Comparison of ENCODE assay signal across 24 mouse cellular contexts in the genomic region with DNA sequence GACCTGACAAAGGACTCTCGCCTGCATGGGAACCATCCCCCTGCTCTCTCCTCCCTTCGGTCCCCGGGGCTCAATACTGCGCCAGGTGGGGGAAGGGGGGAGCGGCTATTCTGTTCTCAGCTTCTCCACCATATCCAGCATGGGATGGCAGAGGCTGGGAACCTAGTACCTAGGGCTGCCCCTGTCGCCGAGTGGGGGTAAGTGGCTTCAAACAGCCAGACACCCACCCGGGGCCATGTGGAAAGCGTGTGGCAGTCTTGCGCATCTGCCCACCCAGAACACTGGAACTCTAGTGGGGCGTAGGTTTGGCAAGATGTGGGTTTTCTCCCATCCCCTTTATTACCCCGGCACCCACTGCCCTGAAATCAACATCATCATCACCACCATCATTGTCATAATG. TPM values are rescaled to one million over a fixed set of nuclear protein-coding genes. Genes with fewer than 3 reads are reported as not detected.
DNase-seq lines count a peak whose midpoint lies in the region; ATAC-seq and TF ChIP-seq lines count a peak whose summit lies in the region.
"Had no signal": no experiment of that assay in that cellular context is flagged by ENCODE, and none has a peak within 500 bp of the region (broad histone marks: within the 10 kb centered on the region; RNA-seq: fewer than 3 reads in every experiment).

No protein-coding gene starts in this region.

- no peak overlapping the region for H3K4me3 ChIP-seq in heart, embryonic 12.5 days
- H3K4me3 ChIP-seq in midbrain, embryonic 12.5 days: no peak overlapping the region
- no peak overlapping the region for H3K4me3 ChIP-seq in midbrain, embryonic 14.5 days (replicated peaks; ENCODE audit: low read depth, low read length)
- no peak overlapping the region for H3K4me3 ChIP-seq in forebrain, postnatal 0 days (ENCODE audit: low read depth, low read length)
- H3K4me3 ChIP-seq: embryonic facial prominence, embryonic 10.5 days; embryonic facial prominence, embryonic 12.5 days; forebrain, embryonic 13.5 days; forebrain, embryonic 15.5 days had no signal

- peak; percentile 66 for DNase-seq in heart, adult 11 months
- no peak for DNase-seq in midbrain, embryonic 14.5 days
- no peak for DNase-seq in forebrain, postnatal 0 days
- DNase-seq: adrenal gland, adult 8-10 months; adrenal gland, postnatal 14 days; adrenal gland, postnatal 36 days; B cell, adult 2 months; cerebellum, adult 11-12 months; cerebellum, adult 2 months; cerebellum, adult 9-10 months; cerebellum, postnatal 10 days; cerebellum, postnatal 25 days had no signal

- no peak for ATAC-seq in heart, embryonic 12.5 days (ENCODE audit: insufficient number of reproducible peaks, low FRiP score)
- ATAC-seq in midbrain, embryonic 12.5 days (ENCODE audit: low FRiP score, low read depth): 0 out of 2 replicates have a peak, but pooled peaks have one; percentile 12
- no peak for ATAC-seq in midbrain, embryonic 14.5 days (ENCODE audit: low FRiP score, low TSS enrichment)
- no peak for ATAC-seq in forebrain, postnatal 0 days
- ATAC-seq: activated CD4-positive, CD25-positive, alpha-beta regulatory T cell, adult 4 months; CD4-positive, CD25-positive, alpha-beta regulatory T cell, adult 4 months; forebrain, embryonic 13.5 days; forebrain, embryonic 15.5 days; Patski had no signal

- no peaks in the 10 kb centered on the region; the same call in 1 of the 2 replicates for H3K9me3 ChIP-seq in heart, embryonic 12.5 days (replicated peaks)
- no peaks in the 10 kb centered on the region for H3K9me3 ChIP-seq in midbrain, embryonic 12.5 days
- H3K9me3 ChIP-seq in midbrain, embryonic 14.5 days (ENCODE audit: control insufficient read depth, low read length): no peaks in the 10 kb centered on the region
- H3K9me3 ChIP-seq in forebrain, postnatal 0 days (ENCODE audit: low read length): no peaks in the 10 kb centered on the region
- H3K9me3 ChIP-seq: embryonic facial prominence, embryonic 12.5 days; forebrain, embryonic 13.5 days; forebrain, embryonic 15.5 days; G1E had no signal

- no peaks in the 10 kb centered on the region for H3K36me3 ChIP-seq in heart, embryonic 12.5 days
- H3K36me3 ChIP-seq in midbrain, embryonic 12.5 days: no peaks in the 10 kb centered on the region
- no peaks in the 10 kb centered on the region for H3K36me3 ChIP-seq in midbrain, embryonic 14.5 days (ENCODE audit: control insufficient read depth, insufficient read depth, low read length)
- H3K36me3 ChIP-seq in forebrain, postnatal 0 days (ENCODE audit: insufficient read depth): no peaks in the 10 kb centered on the region
- H3K36me3 ChIP-seq: embryonic facial prominence, embryonic 10.5 days; embryonic facial prominence, embryonic 12.5 days; forebrain, embryonic 15.5 days; G1E had no signal

- no peak overlapping the region for H3K9ac ChIP-seq in heart, embryonic 12.5 days
- H3K9ac ChIP-seq in midbrain, embryonic 12.5 days (replicated peaks): no peak overlapping the region
- H3K9ac ChIP-seq in midbrain, embryonic 14.5 days (replicated peaks; ENCODE audit: low read length): no peak overlapping the region
- no peak overlapping the region for H3K9ac ChIP-seq in forebrain, postnatal 0 days
- H3K9ac ChIP-seq: embryonic facial prominence, embryonic 12.5 days; forebrain, embryonic 13.5 days; forebrain, embryonic 15.5 days had no signal

- WGBS in heart, embryonic 12.5 days: 85% methylated on average over 12 of the region's 12 CpGs
- WGBS in midbrain, embryonic 12.5 days: 86% methylated on average over 12 of the region's 12 CpGs
- 88% methylated on average over 12 of the region's 12 CpGs for WGBS in midbrain, embryonic 14.5 days
- 92% methylated on average over 12 of the region's 12 CpGs for WGBS in forebrain, postnatal 0 days

- no peak overlapping the region for H3K27ac ChIP-seq in heart, embryonic 12.5 days (ENCODE audit: poor library complexity, severe bottlenecking)
- no peak overlapping the region for H3K27ac ChIP-seq in midbrain, embryonic 12.5 days (replicated peaks)
- no peak overlapping the region for H3K27ac ChIP-seq in midbrain, embryonic 14.5 days (replicated peaks; ENCODE audit: low read depth, low read length)
- no peak overlapping the region for H3K27ac ChIP-seq in forebrain, postnatal 0 days (ENCODE audit: low read depth, low read length)
- H3K27ac ChIP-seq: embryonic facial prominence, embryonic 10.5 days; embryonic facial prominence, embryonic 12.5 days; forebrain, embryonic 13.5 days; forebrain, embryonic 15.5 days had no signal

- no peaks in the 10 kb centered on the region for H3K27me3 ChIP-seq in heart, embryonic 12.5 days (replicated peaks)
- H3K27me3 ChIP-seq in midbrain, embryonic 12.5 days: no peaks in the 10 kb centered on the region
- H3K27me3 ChIP-seq in midbrain, embryonic 14.5 days (ENCODE audit: control insufficient read depth, insufficient read depth, low read length): no peaks in the 10 kb centered on the region
- no peaks in the 10 kb centered on the region for H3K27me3 ChIP-seq in forebrain, postnatal 0 days (ENCODE audit: insufficient read depth, low read length)
- H3K27me3 ChIP-seq: CH12.LX; embryonic facial prominence, embryonic 12.5 days; forebrain, embryonic 13.5 days; forebrain, embryonic 15.5 days had no signal

- no peak overlapping the region for H3K4me2 ChIP-seq in heart, embryonic 12.5 days
- H3K4me2 ChIP-seq in midbrain, embryonic 12.5 days (replicated peaks): no peak overlapping the region
- H3K4me2 ChIP-seq in midbrain, embryonic 14.5 days (ENCODE audit: low read length): no peak overlapping the region
- no peak overlapping the region for H3K4me2 ChIP-seq in forebrain, postnatal 0 days (ENCODE audit: low read depth)
- H3K4me2 ChIP-seq: embryonic facial prominence, embryonic 12.5 days; forebrain, embryonic 13.5 days; forebrain, embryonic 15.5 days had no signal

- H3K4me1 ChIP-seq in heart, embryonic 12.5 days (replicated peaks): 0 out of 2 replicates have a peak, but pooled peaks cover 3% of the 10 kb centered on the region
- H3K4me1 ChIP-seq in midbrain, embryonic 12.5 days: no peaks in the 10 kb centered on the region
- no peaks in the 10 kb centered on the region for H3K4me1 ChIP-seq in midbrain, embryonic 14.5 days (ENCODE audit: control insufficient read depth, insufficient read depth, low read length)
- no peaks in the 10 kb centered on the region for H3K4me1 ChIP-seq in forebrain, postnatal 0 days (ENCODE audit: insufficient read depth)
- H3K4me1 ChIP-seq: embryonic facial prominence, embryonic 10.5 days; embryonic facial prominence, embryonic 12.5 days; forebrain, embryonic 13.5 days; forebrain, embryonic 15.5 days had no signal

- TF ChIP-seq CTCF in forebrain, postnatal 0 days (IDR thresholded peaks at IDR 0.05; ENCODE audit: low read depth): no peak

RNA-seq across cellular contexts. Expression of gene Atp6ap1l, which starts 2.2 kb away (rescaled TPM):
- 0.55 and 0.77 TPM in 2 replicates for polyA plus RNA-seq in heart, embryonic 12.5 days (2016; fragmentation: Nextera tagmentation; extraction: Ambion mirVana)
- polyA plus RNA-seq in midbrain, embryonic 12.5 days (2016; fragmentation: Nextera tagmentation; extraction: Ambion mirVana): not detected in 2 replicates
- 0.62 and 0.91 TPM in 2 replicates for polyA plus RNA-seq in midbrain, embryonic 14.5 days (2014; fragmentation: Nextera tagmentation; extraction: Ambion mirVana)
- total RNA-seq in forebrain, postnatal 0 days (2014; rRNA removed): 7.5 and 8.2 TPM in 2 replicates
- polyA plus RNA-seq in forebrain, postnatal 0 days (2015; fragmentation: Nextera tagmentation; extraction: Ambion mirVana): 7.4 and 10.0 TPM in 2 replicates
- total RNA-seq: adrenal gland, adult 18-20 months; adrenal gland, postnatal 14 days; adrenal gland, postnatal 36 days; CH12.LX; G1E had no signal
- polyA plus RNA-seq: activated CD4-positive, CD25-positive, alpha-beta regulatory T cell, adult 4 months; G1E; Patski had no signal

RNA-seq across cellular contexts. Expression of gene Rps23, which starts 15.4 kb away (rescaled TPM):
- polyA plus RNA-seq in heart, embryonic 12.5 days (2016; fragmentation: Nextera tagmentation; extraction: Ambion mirVana): 178 and 179 TPM in 2 replicates
- polyA plus RNA-seq in midbrain, embryonic 12.5 days (2016; fragmentation: Nextera tagmentation; extraction: Ambion mirVana): 168 and 207 TPM in 2 replicates
- polyA plus RNA-seq in midbrain, embryonic 14.5 days (2014; fragmentation: Nextera tagmentation; extraction: Ambion mirVana): 160 TPM in 2 replicates
- total RNA-seq in forebrain, postnatal 0 days (2014; rRNA removed): 493 and 1,038 TPM in 2 replicates
- 145 and 199 TPM in 2 replicates for polyA plus RNA-seq in forebrain, postnatal 0 days (2015; fragmentation: Nextera tagmentation; extraction: Ambion mirVana)
